Mouse (Mus musculus): ENCODE data around the gene Rin1.
A peak's percentile ranks its signal among the peaks of the same experiment; 100 is the strongest.
"Not testable (repeated sequence)": the region's sequence is repeated elsewhere in the genome, so short reads cannot be mapped to it uniquely, and the experiment has no call there.

Gene Rin1

DNA sequence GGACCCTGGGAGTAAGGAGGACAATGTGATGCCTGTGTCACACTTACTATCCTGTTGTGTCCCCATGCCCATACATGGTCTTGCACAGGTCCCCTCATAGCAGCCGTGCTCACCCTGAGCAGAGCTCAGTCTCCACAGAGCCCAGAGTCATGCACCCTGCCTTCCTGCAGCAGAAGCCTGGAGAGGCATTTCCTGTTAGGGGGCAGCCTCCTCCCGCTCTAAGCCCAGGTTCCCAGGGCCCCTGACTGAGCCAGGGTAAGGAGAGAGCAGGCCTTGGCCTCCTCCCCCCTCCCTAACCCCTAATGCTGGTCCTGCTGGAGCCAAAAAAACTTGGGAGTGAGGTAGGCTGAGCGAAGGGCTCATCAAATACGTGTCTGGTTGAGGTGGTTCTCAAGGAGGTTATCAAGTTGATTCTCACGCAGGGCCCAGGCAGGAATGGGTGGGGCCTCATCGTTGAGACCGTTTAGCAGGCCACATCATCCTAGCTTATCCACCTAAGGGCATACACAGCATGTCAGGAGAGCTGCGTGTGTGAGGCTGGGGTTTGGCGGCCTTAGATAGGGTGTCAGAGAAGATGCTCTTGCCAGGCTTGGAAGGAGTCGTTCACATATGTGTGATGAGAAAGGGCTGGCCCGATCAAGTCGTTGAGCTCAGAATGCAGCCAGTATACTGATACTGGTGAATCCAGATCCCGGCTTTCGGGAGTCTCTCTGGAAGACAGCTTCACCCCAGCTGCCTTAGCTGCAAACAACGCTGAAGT, 16.9 kb downstream of the Rin1 start:
- DNase-seq (ENCODE audit: extremely low read depth, insufficient read length, low spot score), result no peak

DNA sequence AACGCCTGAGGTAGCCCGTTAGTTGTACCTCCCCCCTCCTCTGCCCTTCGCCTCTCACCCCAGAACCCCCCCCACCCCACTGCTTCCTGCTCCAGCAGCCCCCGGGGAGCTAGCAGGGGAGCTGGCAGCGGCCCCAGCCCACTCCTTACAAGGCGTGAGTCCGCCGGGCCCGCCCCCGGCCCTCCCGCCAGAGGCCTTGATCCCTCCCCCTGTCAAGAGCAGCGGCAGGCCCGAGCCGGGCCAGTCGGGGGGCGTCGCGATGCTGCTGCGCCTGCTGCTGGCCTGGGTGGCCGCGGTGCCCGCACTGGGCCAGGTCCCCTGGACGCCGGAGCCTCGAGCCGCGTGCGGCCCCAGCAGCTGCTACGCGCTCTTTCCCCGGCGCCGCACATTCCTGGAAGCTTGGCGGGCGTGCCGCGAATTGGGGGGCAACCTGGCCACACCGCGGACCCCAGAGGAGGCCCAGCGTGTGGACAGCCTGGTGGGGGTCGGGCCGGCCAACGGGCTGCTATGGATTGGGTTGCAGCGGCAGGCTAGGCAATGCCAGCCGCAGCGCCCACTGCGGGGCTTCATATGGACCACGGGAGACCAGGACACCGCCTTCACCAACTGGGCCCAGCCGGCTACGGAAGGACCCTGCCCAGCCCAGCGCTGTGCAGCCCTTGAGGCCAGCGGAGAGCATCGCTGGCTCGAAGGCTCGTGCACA, 17.7 kb downstream of the Rin1 start, which contains the start of gene Cd248:
Cd248 (plus strand) TSS at position 212 of the 703 bp plus-strand sequence.
- no peak for DNase-seq (ENCODE audit: extremely low read depth, insufficient read length, low spot score)

DNA sequence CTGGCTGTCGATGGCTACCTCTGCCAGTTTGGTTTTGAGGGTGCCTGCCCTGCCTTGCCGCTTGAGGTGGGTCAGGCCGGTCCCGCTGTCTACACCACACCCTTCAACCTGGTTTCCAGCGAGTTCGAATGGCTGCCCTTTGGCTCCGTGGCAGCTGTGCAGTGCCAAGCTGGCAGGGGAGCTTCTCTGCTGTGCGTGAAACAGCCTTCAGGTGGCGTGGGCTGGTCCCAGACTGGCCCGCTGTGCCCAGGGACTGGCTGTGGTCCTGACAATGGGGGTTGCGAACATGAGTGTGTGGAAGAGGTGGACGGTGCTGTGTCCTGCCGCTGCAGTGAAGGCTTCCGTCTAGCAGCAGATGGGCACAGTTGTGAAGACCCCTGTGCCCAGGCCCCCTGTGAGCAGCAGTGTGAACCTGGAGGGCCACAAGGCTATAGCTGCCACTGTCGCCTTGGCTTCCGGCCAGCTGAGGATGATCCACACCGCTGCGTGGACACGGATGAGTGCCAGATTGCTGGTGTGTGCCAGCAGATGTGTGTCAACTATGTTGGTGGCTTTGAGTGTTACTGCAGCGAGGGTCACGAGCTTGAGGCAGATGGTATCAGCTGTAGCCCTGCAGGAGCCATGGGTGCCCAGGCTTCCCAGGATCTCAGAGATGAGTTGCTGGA, 18.4 kb downstream of the Rin1 start:
- peak; percentile 28 for DNase-seq (ENCODE audit: extremely low read depth, insufficient read length, low spot score)

DNA sequence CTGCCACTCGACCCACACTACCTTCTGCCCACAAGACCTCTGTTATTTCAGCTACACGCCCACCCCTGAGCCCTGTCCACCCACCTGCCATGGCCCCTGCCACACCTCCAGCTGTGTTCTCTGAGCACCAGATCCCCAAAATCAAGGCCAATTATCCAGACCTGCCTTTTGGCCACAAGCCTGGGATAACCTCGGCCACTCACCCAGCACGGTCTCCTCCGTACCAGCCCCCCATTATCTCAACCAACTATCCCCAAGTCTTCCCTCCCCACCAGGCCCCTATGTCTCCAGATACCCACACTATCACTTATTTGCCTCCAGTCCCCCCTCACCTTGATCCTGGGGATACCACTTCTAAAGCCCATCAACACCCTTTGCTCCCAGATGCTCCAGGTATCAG, 19.2 kb downstream of the Rin1 start:
- DNase-seq (ENCODE audit: extremely low read depth, insufficient read length, low spot score), result no peak

DNA sequence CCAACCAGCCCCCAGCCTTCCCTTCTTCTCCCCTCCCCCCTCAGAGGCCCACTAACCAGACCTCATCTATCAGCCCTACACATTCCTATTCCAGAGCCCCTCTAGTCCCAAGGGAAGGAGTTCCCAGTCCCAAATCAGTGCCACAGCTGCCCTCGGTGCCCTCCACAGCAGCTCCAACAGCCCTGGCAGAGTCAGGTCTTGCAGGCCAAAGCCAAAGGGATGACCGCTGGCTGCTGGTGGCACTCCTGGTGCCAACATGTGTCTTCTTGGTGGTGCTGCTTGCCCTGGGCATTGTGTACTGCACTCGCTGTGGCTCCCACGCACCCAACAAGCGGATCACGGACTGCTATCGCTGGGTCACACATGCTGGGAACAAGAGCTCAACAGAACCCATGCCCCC, 19.7 kb downstream of the Rin1 start:
- no peak for DNase-seq (ENCODE audit: extremely low read depth, insufficient read length, low spot score)

DNA sequence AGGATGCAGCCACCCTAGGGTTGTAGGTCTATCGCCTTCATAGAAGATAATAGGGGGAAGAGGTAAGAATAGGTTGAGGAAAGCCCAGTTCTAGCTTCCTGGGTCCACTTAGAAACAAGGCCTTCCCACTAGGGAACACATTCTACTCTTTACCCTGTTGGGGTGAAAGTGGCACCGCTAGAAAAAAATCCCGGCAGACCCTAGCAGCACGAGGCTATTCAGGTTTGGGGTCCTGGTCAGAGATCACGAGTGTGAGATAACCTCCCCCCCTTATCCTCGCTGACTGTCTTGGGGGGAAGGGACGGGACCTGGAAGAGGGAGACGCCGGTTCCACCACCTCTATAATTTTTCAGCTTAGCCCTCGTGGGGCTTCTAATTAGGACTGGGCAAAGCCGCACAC, 20.8 kb downstream of the Rin1 start:
- DNase-seq (ENCODE audit: extremely low read depth, insufficient read length, low spot score), result no peak

DNA sequence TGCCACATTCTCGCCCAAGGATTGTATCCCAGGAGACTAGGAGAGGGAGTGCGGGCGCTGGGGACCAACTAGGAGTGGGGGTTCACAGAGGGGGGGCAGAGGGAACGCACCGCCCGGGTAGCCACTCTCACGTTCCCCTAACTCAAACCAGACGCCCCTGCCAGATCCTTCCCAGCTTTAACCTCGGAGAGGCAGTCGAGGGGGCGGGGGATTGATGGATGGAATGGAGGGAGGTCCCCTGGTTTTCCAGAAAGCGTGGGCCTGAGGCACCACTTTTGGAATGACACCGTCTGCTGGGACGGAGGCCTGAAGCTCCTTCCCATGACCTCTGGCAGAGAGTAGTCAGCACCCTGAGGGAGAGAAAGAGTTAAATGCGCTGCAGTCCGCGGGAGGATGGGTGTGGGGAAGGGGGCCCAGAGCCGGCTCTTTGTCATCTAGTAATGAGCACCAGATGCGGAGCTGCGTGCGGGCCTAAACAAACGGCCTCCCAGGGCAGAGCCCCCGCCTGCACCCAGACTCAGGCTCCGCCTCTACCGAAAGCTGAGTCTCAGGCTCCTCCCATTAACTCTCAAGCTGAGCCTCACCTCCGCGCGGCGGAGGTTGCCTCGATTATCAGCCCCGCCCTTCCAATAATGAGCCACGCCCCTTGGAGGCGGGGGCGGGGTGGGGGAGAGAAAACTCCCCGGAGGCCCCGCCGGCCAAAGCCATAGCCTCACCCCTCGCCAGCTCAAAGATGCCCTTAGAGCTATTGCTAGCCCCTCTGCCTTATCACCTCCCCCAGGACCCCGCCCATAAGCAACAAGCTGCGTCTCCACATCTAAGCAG, 21.5 kb downstream of the Rin1 start:
- peak; percentile 83 for DNase-seq (ENCODE audit: extremely low read depth, insufficient read length, low spot score)

DNA sequence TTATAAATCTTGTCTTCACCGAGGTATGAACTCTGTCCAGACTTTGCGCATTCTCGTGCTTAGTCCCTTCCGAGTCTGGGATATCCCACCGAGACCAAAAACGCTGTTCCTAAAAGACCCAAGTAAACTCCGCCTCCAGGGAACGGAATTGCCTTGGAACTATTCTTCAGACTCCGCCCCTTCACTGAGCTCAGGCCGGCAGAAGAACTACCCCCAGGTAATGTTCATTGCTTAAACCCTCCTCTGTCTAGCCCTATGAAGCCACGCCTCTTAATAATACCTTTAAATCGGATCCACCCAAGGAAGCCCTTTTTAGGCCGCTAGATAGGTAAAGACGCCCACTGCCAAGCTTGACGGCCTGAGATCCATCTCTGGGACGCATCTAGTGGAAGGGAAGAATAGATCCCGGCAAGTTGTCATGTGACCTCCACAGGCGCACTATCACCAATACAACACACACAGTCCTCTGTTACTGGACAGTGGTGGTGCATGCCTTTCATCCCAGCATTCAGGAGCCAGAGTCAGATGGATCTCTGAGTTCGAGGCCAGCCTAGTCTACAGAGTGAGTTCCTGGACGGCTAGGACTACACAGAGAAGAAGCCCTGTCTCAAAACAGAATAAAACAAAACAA, 22.2 kb downstream of the Rin1 start:
- no peak for DNase-seq (ENCODE audit: extremely low read depth, insufficient read length, low spot score)

DNA sequence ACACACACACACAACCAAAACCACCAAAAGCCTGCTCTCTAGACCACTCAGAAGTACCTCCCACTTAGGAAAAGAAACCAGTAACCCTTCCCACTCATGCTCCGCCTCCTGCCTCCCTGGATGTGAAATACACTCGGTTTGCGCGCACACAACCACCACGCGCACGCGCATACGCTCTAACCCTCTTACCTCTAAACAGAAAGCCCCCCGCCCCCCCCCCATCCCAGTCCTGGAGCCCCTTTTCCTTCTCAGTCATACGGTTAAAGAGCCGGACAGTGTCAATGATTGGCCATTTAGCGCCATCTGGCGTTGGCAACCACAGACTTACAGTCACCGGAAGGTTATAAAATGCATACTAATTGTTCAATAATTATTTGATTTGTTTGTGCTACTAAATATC, 22.7 kb downstream of the Rin1 start:
- DNase-seq (ENCODE audit: extremely low read depth, insufficient read length, low spot score), result peak; percentile 64

DNA sequence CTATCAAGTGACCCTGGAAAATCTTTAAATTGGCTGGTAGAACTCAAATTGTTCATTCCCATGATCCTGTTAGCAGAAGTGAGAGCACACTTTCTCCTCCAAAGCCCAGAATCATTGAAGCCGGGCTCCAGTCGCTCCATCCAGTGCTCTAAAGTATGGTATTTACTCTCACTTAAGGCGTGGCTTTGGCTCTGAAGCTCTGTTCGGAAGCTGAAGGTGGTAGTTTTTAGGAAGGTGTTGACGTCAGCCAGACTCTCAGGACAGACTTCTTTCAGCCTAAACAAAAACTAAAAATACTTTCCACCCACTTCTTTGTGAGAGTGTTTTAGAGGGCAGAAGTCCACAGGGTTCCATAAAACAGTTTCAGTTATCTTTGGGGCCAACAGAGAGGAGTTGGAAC, 23.2 kb downstream of the Rin1 start:
- DNase-seq (ENCODE audit: extremely low read depth, insufficient read length, low spot score), result no peak

DNA sequence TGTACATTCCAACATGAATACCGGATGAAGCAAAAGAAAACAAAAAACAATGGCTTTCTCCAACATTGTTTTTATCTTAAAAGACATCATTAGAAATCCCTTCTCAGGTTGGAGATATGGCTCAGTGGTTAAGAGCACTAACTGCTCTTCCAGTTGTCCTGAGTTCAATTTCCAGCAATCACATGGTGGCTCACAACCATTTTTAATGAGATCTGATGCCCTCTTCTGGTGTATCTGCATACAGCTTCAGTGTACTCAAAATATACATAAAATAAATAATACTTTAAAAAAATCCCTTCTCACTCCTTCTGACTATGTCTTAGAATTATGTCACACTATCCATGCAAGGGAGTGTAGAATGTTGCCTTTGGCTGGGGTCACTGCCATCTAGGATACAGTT, 29.0 kb downstream of the Rin1 start:
- DNase-seq (ENCODE audit: extremely low read depth, insufficient read length, low spot score), result no peak

DNA sequence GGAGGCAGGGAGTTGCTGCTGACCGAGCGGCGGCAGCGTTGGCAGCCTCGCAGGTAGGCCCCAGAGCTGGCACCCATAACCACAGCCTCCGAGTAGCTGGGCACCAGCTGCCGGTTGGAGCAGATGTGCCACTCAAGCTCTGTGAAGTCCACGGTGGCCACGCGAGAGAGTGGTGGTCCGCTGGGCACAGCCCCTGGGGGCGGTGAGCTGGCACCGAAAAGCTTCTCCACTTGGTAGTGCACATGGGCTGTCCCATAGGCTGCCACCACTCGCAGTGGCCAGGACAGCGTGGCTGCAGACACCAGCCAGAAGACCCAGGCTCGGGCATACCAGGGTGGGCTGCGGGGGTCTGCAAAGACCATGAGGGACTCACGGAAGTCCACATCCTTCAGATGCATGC, 31.7 kb downstream of the Rin1 start:
- no peak for DNase-seq (ENCODE audit: extremely low read depth, insufficient read length, low spot score)

DNA sequence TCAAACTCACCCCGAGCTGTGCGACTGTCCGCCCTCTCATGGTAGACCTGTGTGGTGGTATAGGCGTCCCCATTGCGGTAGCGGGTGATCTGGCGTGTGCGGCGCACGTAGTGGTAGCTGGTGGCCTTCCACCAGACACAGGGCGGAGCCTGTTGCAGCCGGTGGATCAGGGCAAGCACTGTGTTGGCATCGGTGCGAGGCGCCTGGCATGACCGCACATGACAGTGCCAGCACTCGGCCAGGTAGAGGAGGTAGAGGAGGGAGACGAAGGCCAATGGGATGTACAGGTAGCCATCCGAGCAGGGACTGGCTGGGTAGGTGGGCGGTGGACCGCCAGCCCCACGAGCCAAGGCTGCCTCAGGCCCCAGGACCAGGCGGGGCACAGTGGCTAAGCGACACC, 32.3 kb downstream of the Rin1 start:
- no peak for DNase-seq (ENCODE audit: extremely low read depth, insufficient read length, low spot score)

DNA sequence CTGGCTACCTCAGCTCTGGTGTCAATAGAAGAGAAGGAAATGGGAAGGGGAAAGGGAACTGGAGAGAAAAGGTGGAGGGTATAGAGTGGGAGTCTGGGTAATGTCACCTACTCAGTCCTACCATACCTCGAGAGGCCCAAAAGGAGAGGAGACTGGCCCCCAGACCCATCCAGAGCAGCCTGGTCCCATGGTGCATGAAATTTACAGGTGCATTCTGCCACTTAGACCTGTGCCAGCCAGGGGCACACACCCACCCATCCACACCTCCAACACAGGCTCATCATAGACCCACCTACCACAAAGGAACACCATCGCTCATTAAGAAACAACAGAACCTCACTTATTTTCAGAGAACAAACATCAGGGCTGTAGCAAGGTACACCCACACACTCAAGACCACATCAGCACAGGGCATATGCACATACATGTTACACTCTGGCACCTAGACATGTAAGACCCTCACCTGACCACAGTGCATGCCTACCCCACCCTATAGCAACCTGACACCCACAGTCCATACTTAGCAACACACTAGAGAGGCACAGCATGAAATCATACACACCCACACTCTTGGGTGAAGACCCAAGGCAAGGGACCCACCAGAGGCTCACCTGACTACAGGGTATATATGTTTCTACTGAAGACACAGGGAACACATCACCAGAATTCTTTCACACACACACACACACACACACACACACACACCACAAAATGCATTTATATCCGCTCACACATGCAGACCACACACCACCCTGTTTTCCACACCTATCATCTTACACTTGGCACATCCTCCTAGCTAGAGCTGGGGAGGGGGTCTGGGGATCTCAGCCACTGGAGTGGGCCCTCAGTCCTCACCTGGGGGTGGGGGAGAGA, 33.9 kb downstream of the Rin1 start:
- DNase-seq (ENCODE audit: extremely low read depth, insufficient read length, low spot score), result no peak

DNA sequence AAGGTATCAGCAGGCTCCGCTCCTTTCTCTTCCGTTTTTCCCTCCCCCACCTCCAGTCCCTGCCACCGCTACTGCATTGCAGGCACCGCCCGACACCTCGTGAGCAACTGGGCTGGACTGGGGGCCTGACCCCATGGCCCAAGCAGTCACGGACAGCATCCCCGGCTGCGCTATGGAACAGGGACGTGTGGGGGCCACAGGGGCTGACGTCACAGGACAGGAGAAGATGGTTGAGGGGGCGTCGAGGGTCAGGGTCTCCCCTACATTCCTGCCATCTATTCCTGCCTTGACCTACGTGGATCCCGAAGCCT, 34.5 kb downstream of the Rin1 start:
- peak; percentile 64 for DNase-seq (ENCODE audit: extremely low read depth, insufficient read length, low spot score)

DNA sequence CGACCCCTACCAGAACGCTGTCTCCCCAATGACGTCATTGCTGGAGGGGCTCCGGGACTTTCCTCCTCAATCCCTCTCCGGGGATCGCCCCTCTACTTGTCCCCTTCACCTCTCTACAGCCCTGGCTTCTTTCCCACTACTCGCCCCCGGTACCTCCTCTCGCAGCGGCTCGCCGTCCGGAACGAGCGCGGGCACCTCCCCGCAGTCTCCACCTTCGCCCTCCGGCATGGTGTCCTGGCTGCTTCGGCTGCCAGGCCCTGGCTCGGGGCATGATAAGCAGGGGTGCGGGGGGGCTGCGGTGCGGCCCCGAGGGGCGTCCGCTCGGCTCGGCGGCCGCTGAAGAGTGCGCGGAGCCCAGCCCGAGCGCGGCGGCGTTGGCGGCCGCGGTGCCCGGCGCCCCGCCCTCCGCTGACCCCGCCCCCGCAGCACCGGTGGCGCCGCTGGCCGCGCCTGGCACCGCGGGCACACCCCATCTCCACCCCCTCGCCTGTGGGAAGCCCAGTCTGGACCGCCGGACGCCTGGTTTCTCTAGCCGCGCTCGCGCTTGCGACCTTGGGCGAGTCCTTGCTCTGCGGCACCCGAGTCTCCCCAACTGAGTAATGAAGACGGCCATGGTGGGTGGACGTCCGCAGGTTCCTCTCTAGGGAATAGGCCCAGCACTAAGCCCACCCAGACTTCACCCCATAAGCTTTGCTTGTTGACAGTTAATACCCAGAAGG, 35.0 kb downstream of the Rin1 start, which contains the start of gene Tmem151a:
Tmem151a (minus strand) TSS at position 387 of the 719 bp plus-strand sequence.
- DNase-seq (ENCODE audit: extremely low read depth, insufficient read length, low spot score), result peak; percentile 70

DNA sequence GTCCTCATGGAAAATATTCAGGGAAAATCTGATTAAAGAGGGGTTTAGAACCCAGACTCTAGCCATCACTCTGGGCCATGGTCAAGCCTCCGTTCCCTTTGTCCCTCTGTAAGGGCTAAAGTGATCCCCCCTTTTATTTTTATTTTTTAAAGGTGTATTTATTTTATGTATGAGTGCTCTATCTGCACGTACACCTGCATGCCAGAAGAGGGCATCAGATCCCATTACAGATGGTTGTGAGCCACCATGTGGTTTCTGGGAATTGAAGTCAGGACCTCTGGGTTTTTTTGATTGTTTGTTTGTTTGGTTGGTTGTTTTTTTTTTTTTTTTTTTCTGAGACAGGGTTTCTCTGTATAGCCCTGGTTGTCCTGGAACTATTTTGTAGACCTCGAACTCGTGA, 36.3 kb downstream of the Rin1 start:
- DNase-seq (ENCODE audit: extremely low read depth, insufficient read length, low spot score), result not testable (repeated sequence)

DNA sequence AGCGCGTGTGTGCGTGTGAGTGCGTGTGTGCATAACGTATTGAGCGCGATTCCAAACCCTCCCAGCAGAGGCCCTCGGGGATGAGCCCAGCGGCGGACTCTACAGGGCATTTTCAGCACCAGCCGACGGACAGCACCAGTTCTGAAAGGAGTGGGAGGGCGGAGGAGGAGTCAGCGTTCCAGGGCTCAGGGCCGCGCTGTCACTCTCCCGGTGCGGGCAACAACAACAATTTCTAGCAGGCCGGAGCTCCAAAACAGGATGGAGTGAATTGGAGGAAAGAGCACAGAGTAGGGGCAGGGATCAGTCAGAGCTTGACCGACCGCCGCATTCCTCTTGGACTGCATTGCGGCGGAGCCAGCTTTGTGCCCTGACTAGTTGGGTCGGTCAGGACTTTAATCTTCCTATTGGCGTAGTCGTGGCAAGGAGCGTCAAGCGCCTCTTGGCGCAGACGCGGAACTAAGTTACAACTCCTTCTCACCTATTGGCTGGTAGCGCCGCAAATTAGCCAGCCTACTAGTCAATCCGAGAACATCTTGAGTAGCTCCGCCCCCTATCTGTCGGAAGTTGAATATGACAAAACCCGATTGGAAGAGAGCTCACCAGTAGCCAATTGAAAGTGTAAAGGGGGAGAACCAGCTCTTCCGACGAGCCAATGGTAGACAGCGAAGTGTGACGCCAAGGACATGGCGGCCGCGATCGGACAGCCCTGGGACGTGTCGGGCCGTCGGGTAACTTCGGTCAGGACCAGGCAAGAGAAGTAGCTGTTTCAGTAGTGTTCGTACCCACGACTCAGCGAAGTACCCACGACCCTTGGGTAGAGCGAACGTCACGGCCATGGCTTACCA, 37.8 kb downstream of the Rin1 start, which contains the start of gene Yif1a:
Yif1a (plus strand) TSS at position 655 of the 845 bp plus-strand sequence.
- DNase-seq (ENCODE audit: extremely low read depth, insufficient read length, low spot score), result peak; percentile 89

All from 3134 (cell line).